ENCODE assay signal across 25 mouse cellular contexts in genomic region chrX:11873913-11874312, GRCm38 (mm10).
"Had no signal": no experiment of that assay in that cellular context is flagged by ENCODE, and none has a peak within 500 bp of the region (broad histone marks: within the 10 kb centered on the region; RNA-seq: fewer than 3 reads in every experiment).

No protein-coding gene starts in this region.

- H3K4me3 ChIP-seq: heart, embryonic 10.5 days; heart, embryonic 12.5 days; hindbrain, embryonic 10.5 days; hindbrain, embryonic 12.5 days; intestine, embryonic 15.5 days; layer of hippocampus, adult 2 months; left cerebral cortex, adult 2 months; limb, embryonic 10.5 days; limb, embryonic 12.5 days; liver, embryonic 12.5 days had no signal

- H3K4me2 ChIP-seq: heart, embryonic 12.5 days; hindbrain, embryonic 12.5 days; hindbrain, embryonic 14.5 days; intestine, embryonic 15.5 days; limb, embryonic 12.5 days; liver, embryonic 12.5 days had no signal

- H3K36me3 ChIP-seq: heart, embryonic 10.5 days; heart, embryonic 12.5 days; hindbrain, embryonic 10.5 days; hindbrain, embryonic 12.5 days; intestine, embryonic 15.5 days; limb, embryonic 10.5 days; limb, embryonic 12.5 days; liver, embryonic 12.5 days had no signal

- H3K27ac ChIP-seq: heart, embryonic 10.5 days; hindbrain, embryonic 10.5 days; hindbrain, embryonic 12.5 days; hindbrain, embryonic 14.5 days; intestine, embryonic 15.5 days; layer of hippocampus, adult 2 months; left cerebral cortex, adult 2 months; limb, embryonic 10.5 days; limb, embryonic 12.5 days; liver, embryonic 12.5 days; liver, embryonic 14.5 days had no signal

- DNase-seq: gastrocnemius, postnatal 14 days; heart, adult 18-20 months; heart, postnatal 10 days; heart, postnatal 4 days; kidney, adult 18-20 months; kidney, adult 8-10 months; kidney, postnatal 10 days; kidney, postnatal 25 days; kidney, postnatal 4 days; liver had no signal

- ATAC-seq: hindbrain, embryonic 16.5 days; inflammation-experienced regulatory T-cells, adult 6 months; intestine, embryonic 15.5 days; intestine, postnatal 0 days; liver, embryonic 12.5 days had no signal
